Mouse (Mus musculus): ENCODE measurements around the gene Kcnmb4. TPM values are rescaled to one million over a fixed set of nuclear protein-coding genes. Genes with fewer than 3 reads are reported as not detected.
A peak's percentile ranks its signal among the peaks of the same experiment; 100 is the strongest.

Gene Kcnmb4
- total RNA-seq (2015) (0.15 TPM in 1 of 2 replicates, not detected in the other), total RNA-seq (2017) (not detected in 2 replicates)

GRCm38 (mm10) chr10:116473759-116474549, at the start of gene Kcnmb4:
TSS of gene Kcnmb4 (minus strand) at chr10:116473878.
- ATAC-seq (replicated peaks; ENCODE audit: poor library complexity), result 0 out of 2 replicates have a peak, but pooled peaks have one; percentile 30

GRCm38 (mm10) chr10:116519588-116519987, 45.9 kb upstream of the Kcnmb4 start:
- no peak for ATAC-seq (replicated peaks; ENCODE audit: poor library complexity)

- ATAC-seq (replicated peaks; ENCODE audit: poor library complexity), result no peak
Observed at GRCm38 (mm10) chr10:116515590-116515989, 41.9 kb upstream of the Kcnmb4 start.

GRCm38 (mm10) chr10:116515158-116515557, 41.5 kb upstream of the Kcnmb4 start:
- peak; percentile 74 for ATAC-seq (replicated peaks; ENCODE audit: poor library complexity)

- peak; percentile 60 for ATAC-seq (replicated peaks; ENCODE audit: poor library complexity)
Observed at GRCm38 (mm10) chr10:116513254-116513635, 39.6 kb upstream of the Kcnmb4 start.

DNA sequence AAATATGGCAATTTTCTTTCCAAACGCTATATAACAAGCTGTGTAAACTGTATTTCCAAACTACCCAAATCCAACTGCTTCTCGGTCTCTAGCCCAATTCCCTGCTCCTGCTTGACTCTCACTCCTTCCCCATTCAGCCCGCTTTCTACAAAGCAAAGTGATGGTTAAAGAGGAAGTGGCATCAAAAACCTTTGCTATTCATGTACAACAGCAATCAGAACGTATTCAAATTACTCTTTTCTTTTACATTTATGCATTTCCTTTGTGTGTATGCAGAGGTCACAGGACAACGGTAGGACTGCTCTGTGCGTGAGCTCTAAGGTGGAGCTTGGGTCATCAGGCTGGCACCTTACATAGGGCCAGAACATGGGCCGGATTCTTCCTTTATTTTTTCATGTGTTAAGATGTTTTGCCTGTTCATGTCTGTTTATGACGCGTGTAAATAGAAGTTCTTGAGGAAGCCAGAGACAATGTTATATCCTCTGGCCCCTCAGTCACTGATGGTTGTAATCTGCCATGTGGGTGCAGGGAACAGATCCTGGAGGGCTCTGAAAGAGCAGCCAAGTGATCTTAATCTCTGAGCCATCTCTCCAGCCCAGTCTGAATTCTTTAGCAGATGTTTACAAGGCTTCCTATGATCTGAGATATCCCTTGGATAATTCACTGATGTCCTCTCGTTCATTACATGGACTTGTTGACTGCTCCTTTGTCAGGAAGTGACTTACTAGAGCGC, 39.0 kb upstream of the Kcnmb4 start:
- peak; percentile 26; the same call in 1 of the 2 replicates for ATAC-seq (replicated peaks; ENCODE audit: poor library complexity)

- ATAC-seq (replicated peaks; ENCODE audit: poor library complexity), result peak; percentile 100
Observed at GRCm38 (mm10) chr10:116505303-116506014, 31.8 kb upstream of the Kcnmb4 start.

DNA sequence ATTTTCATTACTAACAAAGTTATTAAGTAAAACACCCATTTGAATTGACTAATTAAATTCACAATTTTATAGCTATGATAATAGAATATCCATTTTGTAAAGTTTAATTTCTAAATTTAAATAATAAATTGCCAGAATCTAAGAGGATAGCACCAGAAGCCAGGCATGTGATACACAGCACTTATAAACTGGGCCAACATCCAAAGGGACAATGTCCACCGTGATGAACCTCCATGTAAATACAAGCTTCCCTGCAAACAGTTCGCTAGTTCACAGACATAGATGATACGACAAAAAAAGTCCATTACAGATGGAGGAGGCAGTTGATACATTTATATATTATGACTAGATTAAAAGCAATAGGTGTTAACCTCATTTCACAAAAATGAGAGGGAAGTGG, 19.1 kb upstream of the Kcnmb4 start:
- no peak for ATAC-seq (replicated peaks; ENCODE audit: poor library complexity)

GRCm38 (mm10) chr10:116486895-116487747, 13.4 kb upstream of the Kcnmb4 start:
- ATAC-seq (replicated peaks; ENCODE audit: poor library complexity), result no peak

DNA sequence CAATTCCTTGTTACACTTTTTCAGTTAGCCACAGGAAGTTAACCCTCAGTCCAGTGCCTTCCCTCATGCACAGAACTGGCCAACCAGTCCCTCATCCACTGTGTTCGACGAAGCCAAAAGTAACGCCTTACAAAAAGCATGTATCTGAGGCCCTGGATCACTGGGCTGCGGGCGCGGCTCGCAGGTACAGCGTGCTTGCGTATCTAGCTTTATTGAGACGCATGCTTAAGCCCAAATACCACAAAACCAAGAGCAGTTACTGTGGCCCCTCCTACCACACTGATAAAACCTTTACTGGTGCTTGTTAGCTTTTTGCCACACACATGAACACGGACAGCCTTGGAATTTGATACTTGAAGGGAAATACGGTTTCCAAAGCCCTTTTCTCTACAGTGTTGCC, 8.2 kb upstream of the Kcnmb4 start:
- ATAC-seq (replicated peaks; ENCODE audit: poor library complexity), result peak; percentile 94

DNA sequence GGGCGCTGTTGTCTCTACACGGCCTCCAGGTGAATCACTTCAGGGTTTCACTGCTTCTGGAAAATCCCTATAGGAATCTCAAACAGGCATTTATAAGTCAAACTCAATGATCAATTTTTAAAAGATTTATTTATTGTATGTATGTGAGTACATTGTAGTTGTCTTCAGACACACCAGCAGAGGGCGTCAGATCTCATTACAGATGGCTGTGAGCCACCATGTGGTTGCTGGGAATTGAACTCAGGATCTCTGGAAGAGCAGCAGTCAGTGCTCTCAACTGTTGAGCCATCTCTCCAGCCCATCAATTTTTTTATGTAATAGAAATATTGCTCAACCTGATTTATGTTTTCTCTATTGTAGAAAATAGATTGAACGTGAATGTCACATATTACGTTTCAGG, 7.3 kb upstream of the Kcnmb4 start:
- ATAC-seq (replicated peaks; ENCODE audit: poor library complexity), result no peak

GRCm38 (mm10) chr10:116476559-116476958, 2.9 kb upstream of the Kcnmb4 start:
- no peak for ATAC-seq (replicated peaks; ENCODE audit: poor library complexity)

DNA sequence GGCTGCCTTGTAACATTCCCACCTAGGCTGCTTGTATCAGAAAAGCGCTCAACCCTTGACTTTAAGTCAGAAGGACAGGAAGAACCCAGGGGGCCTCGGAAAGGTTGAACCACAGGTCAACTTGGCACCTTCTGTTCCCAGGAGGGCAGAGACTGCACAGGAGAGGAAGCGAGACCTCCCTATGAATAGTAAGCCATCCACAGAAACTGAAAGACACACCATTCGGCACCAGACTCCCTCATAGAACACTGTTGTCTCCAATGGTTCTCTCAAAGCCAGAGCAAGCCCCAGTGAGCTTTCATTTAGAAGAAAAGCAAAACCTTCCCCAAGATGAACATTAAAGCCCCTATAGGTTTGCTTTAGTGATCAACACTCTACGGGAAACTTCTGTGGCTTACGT, 2.0 kb upstream of the Kcnmb4 start:
- no peak for ATAC-seq (replicated peaks; ENCODE audit: poor library complexity)

- ATAC-seq (replicated peaks; ENCODE audit: poor library complexity), result peak; percentile 61
Observed at GRCm38 (mm10) chr10:116473071-116473758, 463 bp downstream of the Kcnmb4 start.

DNA sequence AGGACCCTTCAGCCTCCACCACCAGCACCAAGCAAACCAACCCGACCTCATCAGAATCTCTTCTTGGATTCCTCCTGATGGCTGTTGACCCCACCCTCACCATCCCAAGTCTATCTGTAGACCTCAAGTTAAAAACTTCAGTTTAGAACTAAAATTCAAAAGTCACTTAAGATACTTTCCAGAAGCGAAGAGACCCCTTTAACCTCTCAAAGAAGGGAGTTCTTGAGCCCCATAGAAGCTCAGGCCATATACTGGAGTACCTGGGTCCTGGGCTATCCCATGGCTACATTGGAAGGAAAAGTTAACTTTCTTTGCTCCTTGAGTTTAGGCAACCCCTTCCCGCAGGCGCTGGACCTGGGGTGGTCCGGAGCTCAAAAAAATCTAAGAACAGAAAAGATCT, 1.1 kb downstream of the Kcnmb4 start:
- ATAC-seq (replicated peaks; ENCODE audit: poor library complexity), result no peak

DNA sequence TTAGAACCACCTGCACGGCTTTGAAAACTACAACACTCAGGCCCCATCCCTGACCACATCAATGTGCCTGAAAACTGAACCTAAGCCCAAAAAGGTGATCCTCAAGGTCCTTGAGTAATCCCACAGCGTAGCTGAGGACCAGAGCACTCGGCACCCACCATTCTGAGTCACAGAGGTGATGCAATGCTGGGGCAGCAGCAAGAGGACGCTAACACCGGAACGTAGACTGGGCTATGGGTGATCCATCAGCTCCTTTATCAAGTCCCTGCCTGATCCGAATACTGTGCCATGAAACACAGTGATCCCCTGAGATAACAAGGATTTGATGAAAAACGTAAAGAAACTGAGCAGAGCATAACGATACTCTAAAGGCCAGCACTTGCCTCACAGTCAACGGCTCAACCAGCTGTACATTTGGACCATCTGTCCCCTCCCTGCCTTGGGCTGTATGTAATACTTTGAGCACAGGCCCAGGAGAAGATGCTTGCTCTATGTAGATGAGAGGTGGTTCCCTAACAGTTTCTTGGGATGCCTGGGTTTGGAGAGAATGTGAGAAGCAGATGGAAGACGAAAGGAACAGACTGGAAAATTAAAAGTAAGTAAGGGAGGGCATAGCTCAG, 3.3 kb downstream of the Kcnmb4 start:
- no peak for ATAC-seq (replicated peaks; ENCODE audit: poor library complexity)

GRCm38 (mm10) chr10:116468094-116468493, 5.6 kb downstream of the Kcnmb4 start:
- no peak for ATAC-seq (replicated peaks; ENCODE audit: poor library complexity)

- ATAC-seq (replicated peaks; ENCODE audit: poor library complexity), result peak; percentile 63
Observed at GRCm38 (mm10) chr10:116463753-116464345, 9.8 kb downstream of the Kcnmb4 start.

DNA sequence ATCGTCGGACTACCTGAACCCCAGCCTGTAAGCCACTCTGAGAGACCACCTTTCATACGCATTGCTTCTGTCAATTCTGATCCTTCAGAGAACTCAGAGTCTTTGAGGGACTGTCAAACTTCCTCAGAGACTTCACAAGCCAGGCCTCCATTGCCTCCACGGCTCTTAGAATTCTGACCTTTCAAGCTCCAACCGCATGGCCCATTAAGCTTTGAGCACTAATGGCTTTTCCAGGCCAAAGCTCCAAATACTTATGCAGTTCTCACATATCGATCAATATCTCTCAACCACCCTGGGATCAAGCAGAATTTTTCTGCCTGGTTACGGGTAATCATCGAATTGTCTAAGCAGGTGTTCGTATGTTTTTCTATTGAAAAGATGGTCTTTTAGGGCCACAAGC, 12.2 kb downstream of the Kcnmb4 start:
- no peak for ATAC-seq (replicated peaks; ENCODE audit: poor library complexity)
